Mouse (Mus musculus): ENCODE data around the gene Inpp5d. TPM values are rescaled to one million over a fixed set of nuclear protein-coding genes. Genes with fewer than 3 reads are reported as not detected.

Gene Inpp5d
- 1.7 TPM in 2 replicates for polyA plus RNA-seq (2012)

DNA sequence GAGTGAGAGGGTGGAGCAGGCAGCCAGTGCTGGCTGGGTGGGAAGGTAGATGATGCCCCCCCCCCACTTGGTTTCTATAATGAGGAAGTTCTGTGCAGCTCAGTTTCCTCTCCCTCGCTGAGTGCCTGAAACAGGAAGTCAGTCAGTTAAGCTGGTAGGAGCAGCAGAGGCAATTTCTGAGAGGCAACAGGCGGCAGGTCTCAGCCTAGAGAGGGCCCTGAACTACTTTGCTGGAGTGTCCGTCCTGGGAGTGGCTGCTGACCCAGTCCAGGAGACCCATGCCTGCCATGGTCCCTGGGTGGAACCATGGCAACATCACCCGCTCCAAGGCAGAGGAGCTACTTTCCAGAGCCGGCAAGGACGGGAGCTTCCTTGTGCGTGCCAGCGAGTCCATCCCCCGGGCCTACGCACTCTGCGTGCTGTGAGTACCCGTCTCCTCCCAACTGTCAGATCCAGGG, at the start of gene Inpp5d:
Inpp5d (plus strand) TSS at position 102 of the 458 bp plus-strand sequence.
- peaks cover 67% of the 10 kb centered on the region for H3K4me1 ChIP-seq (ENCODE audit: control insufficient read depth)
- H3K27me3 ChIP-seq (ENCODE audit: control insufficient read depth): no peaks in the 10 kb centered on the region
- H3K36me3 ChIP-seq (ENCODE audit: control insufficient read depth): peaks cover 2% of the 10 kb centered on the region; the same call in 1 of the 2 replicates
- peak within 1 kb of the TSS; percentile 63 for H3K4me3 ChIP-seq (replicated peaks)
- no peak for TF ChIP-seq TAL1 (IDR thresholded peaks at IDR 0.05; ENCODE audit: low read length)
- no peak for TF ChIP-seq GATA1 (IDR thresholded peaks at IDR 0.05; ENCODE audit: low read length)
- H3K9me3 ChIP-seq (ENCODE audit: control insufficient read depth, low read length): no peaks in the 10 kb centered on the region

GRCm38 (mm10) chr1:87573261-87573660, 46.9 kb upstream of the Inpp5d start:
- no peaks in the 10 kb centered on the region; the same call in 1 of the 2 replicates for H3K36me3 ChIP-seq (ENCODE audit: control insufficient read depth)
- no peaks in the 10 kb centered on the region for H3K4me1 ChIP-seq (ENCODE audit: control insufficient read depth)
- TF ChIP-seq TAL1 (IDR thresholded peaks at IDR 0.05; ENCODE audit: low read length): no peak
- H3K9me3 ChIP-seq (ENCODE audit: control insufficient read depth, low read length): no peaks in the 10 kb centered on the region; the same call in 1 of the 2 replicates
- H3K4me3 ChIP-seq (replicated peaks): peak overlapping the region; percentile 38
- H3K27me3 ChIP-seq (ENCODE audit: control insufficient read depth): no peaks in the 10 kb centered on the region

DNA sequence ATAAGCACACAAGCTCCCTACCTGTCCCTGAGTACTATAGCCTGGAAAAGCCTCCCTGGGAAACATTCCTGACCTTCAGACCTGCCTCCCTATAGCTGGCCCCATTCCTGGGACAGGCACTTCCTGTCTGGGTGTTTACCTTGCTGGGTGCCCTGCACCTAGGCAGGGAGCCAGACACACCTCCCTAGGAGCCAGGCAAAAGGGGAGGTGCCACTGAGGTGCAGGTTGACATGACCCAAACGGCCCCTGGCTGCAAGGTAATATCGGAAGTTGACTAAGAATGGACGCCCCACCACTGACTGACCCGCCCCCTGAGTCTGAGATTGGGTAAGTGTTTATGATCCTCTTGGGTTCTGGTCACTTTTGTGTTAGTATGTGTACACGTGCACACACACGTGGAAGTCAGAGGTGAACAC, 46.3 kb upstream of the Inpp5d start, which contains the start of gene Ngef:
Ngef (minus strand) TSS at position 71 of the 416 bp plus-strand sequence.
- H3K36me3 ChIP-seq (ENCODE audit: control insufficient read depth): no peaks in the 10 kb centered on the region; the same call in 1 of the 2 replicates
- H3K9me3 ChIP-seq (ENCODE audit: control insufficient read depth, low read length): no peaks in the 10 kb centered on the region; the same call in 1 of the 2 replicates
- H3K27me3 ChIP-seq (ENCODE audit: control insufficient read depth): no peaks in the 10 kb centered on the region
- no peak for TF ChIP-seq TAL1 (IDR thresholded peaks at IDR 0.05; ENCODE audit: low read length)
- TF ChIP-seq GATA1 (IDR thresholded peaks at IDR 0.05; ENCODE audit: low read length): no peak
- H3K4me3 ChIP-seq (replicated peaks): peak within 1 kb of the TSS; percentile 38
- H3K4me1 ChIP-seq (ENCODE audit: control insufficient read depth): no peaks in the 10 kb centered on the region

- H3K9me3 ChIP-seq (ENCODE audit: control insufficient read depth, low read length): no peaks in the 10 kb centered on the region; the same call in 1 of the 2 replicates
- no peak overlapping the region for H3K4me3 ChIP-seq (replicated peaks)
- TF ChIP-seq TAL1 (IDR thresholded peaks at IDR 0.05; ENCODE audit: low read length) (no peak), GATA1 (IDR thresholded peaks at IDR 0.05; ENCODE audit: low read length) (no peak)
- H3K27me3 ChIP-seq (ENCODE audit: control insufficient read depth): no peaks in the 10 kb centered on the region
- peaks cover 3% of the 10 kb centered on the region; the same call in 1 of the 2 replicates for H3K4me1 ChIP-seq (ENCODE audit: control insufficient read depth)
- H3K36me3 ChIP-seq (ENCODE audit: control insufficient read depth): no peaks in the 10 kb centered on the region; the same call in 1 of the 2 replicates
These were observed 45.8 kb upstream of the Inpp5d start for GRCm38 (mm10) chr1:87574353-87574752.

GRCm38 (mm10) chr1:87574785-87575184, 45.3 kb upstream of the Inpp5d start:
- TF ChIP-seq TAL1 (IDR thresholded peaks at IDR 0.05; ENCODE audit: low read length) (no peak), GATA1 (IDR thresholded peaks at IDR 0.05; ENCODE audit: low read length) (no peak)
- no peaks in the 10 kb centered on the region for H3K27me3 ChIP-seq (ENCODE audit: control insufficient read depth)

DNA sequence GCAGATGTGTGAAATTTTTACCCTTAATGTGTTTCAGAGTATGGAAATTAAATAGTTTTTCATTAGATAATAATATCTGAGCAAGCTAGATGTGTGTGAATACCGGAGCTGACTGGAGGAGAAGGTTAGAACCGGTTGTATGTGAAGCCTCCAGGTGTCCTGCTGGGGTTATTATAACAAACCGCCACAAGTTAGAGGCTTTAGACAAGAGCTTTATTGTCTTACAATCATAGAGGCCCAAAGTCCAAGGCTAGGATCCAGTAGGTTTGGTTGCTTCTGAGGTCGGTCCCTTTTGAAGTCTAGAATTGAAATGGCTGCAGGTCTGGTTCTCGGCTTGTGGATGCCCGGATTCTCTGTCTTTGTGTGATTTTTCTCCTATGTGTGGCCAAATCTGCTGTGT, 41.1 kb upstream of the Inpp5d start:
- peaks cover 2% of the 10 kb centered on the region; the same call in 1 of the 2 replicates for H3K27me3 ChIP-seq (ENCODE audit: control insufficient read depth)
- TF ChIP-seq GATA1 (IDR thresholded peaks at IDR 0.05; ENCODE audit: low read length) (no peak), TAL1 (IDR thresholded peaks at IDR 0.05; ENCODE audit: low read length) (no peak)
- H3K4me3 ChIP-seq (replicated peaks): no peak overlapping the region
- no peaks in the 10 kb centered on the region for H3K36me3 ChIP-seq (ENCODE audit: control insufficient read depth)
- H3K4me1 ChIP-seq (ENCODE audit: control insufficient read depth): peaks cover 17% of the 10 kb centered on the region
- no peaks in the 10 kb centered on the region for H3K9me3 ChIP-seq (ENCODE audit: control insufficient read depth, low read length)

More at GRCm38 (mm10) chr1:87574785-87575184, 45.3 kb upstream of the Inpp5d start:
- no peaks in the 10 kb centered on the region for H3K36me3 ChIP-seq (ENCODE audit: control insufficient read depth)
- no peak overlapping the region for H3K4me3 ChIP-seq (replicated peaks)
- no peaks in the 10 kb centered on the region for H3K9me3 ChIP-seq (ENCODE audit: control insufficient read depth, low read length)
- H3K4me1 ChIP-seq (ENCODE audit: control insufficient read depth): peaks cover 4% of the 10 kb centered on the region; the same call in 1 of the 2 replicates

DNA sequence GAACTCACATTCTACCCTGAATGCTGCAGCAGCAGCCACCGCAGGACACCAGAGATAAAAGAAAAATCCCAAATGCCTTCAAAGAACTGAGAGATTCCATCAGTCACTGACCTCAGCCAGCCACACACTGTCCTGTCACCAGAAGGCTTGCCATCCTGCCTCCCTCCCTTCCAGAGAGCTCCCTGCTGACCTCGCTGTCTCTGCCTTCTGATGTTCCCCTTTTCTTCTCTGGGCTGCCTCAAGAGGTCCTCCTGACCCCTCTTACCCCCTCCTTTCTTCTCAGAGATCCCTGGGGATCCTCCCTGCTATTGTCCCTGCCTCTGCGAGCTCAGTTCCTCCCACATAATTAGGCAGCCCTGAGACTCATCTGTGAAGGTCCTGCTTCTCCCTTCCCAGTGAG, 39.3 kb upstream of the Inpp5d start:
- H3K27me3 ChIP-seq (ENCODE audit: control insufficient read depth): peaks cover 2% of the 10 kb centered on the region; the same call in 1 of the 2 replicates
- no peaks in the 10 kb centered on the region for H3K36me3 ChIP-seq (ENCODE audit: control insufficient read depth)
- TF ChIP-seq GATA1 (IDR thresholded peaks at IDR 0.05; ENCODE audit: low read length): no peak
- TF ChIP-seq TAL1 (IDR thresholded peaks at IDR 0.05; ENCODE audit: low read length): no peak
- H3K4me3 ChIP-seq (replicated peaks): no peak overlapping the region
- H3K9me3 ChIP-seq (ENCODE audit: control insufficient read depth, low read length): no peaks in the 10 kb centered on the region
- H3K4me1 ChIP-seq (ENCODE audit: control insufficient read depth): peaks cover 17% of the 10 kb centered on the region

DNA sequence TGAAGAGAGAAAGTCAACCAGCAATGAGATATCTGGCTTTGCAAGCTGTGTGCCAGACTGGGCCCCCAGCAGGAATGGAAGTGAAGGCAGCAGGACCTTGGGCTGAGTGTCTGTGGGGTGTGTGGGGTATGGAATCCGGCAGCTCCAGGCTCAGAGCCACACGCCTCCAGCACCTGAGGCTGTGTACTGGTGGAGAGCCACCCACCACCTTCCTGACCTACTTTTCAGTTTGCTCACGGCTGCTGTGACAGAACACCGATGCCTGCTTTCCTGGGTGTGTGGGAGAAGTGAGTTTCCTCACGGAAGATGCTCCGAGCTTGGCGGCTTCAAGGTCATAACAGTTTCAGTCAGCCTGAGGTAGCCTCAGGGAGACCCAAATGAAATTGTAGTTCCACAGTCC, 30.9 kb upstream of the Inpp5d start:
- no peaks in the 10 kb centered on the region for H3K36me3 ChIP-seq (ENCODE audit: control insufficient read depth)
- H3K9me3 ChIP-seq (ENCODE audit: control insufficient read depth, low read length): no peaks in the 10 kb centered on the region
- no peaks in the 10 kb centered on the region for H3K27me3 ChIP-seq (ENCODE audit: control insufficient read depth)
- no peak for TF ChIP-seq TAL1 (IDR thresholded peaks at IDR 0.05; ENCODE audit: low read length)
- TF ChIP-seq GATA1 (IDR thresholded peaks at IDR 0.05; ENCODE audit: low read length): no peak
- H3K4me1 ChIP-seq (ENCODE audit: control insufficient read depth): peaks cover 1% of the 10 kb centered on the region; the same call in 1 of the 2 replicates
- no peak overlapping the region for H3K4me3 ChIP-seq (replicated peaks)

DNA sequence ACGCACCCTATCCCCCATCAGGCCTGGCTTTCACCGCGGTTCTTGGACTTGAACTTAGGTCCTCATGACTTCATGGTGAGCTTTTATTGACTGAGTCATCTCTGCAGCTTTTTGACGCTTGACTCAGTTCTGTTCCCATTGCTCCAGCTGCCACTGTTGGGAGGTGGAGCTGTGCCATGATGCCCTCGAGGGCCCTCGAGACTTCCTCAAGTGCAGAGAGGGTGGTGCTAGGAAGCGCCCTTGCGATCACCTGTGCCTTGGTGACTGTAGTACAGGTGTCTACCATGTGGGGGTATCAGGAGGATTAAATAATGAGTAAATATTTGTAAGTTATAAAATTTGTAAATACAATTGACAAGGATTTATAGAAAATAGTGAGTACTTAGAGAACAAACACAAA, 30.1 kb upstream of the Inpp5d start:
- Histone ChIP-seq H3K4me1 (ENCODE audit: control insufficient read depth) (peaks cover 8% of the 10 kb centered on the region), H3K36me3 (ENCODE audit: control insufficient read depth) (no peaks in the 10 kb centered on the region), H3K9me3 (ENCODE audit: control insufficient read depth, low read length) (no peaks in the 10 kb centered on the region), H3K4me3 (replicated peaks) (no peak overlapping the region), H3K27me3 (ENCODE audit: control insufficient read depth) (no peaks in the 10 kb centered on the region)
- no peak for TF ChIP-seq TAL1 (IDR thresholded peaks at IDR 0.05; ENCODE audit: low read length)
- no peak for TF ChIP-seq GATA1 (IDR thresholded peaks at IDR 0.05; ENCODE audit: low read length)

Measured in erythroblast, embryonic 14.5 days (primary cell).